Mouse (Mus musculus) brain, embryonic 14.5 days (tissue): ENCODE data around the gene Apom.

Experiments used
- CTCF ChIP-seq: fragments of 200-500 bp; IDR thresholded peaks from 2 replicates; pipeline ENCODE4 v1.5.1; 2012; ENCODE audit warnings: inconsistent platforms, mild to moderate bottlenecking, moderate library complexity, borderline replicate concordance; ENCODE audit not compliant: insufficient read depth, insufficient read length; ENCODE audit errors: extremely low read depth
- POLR2A ChIP-seq: fragments of 200-500 bp; IDR thresholded peaks from 2 replicates; pipeline ENCODE4 v1.6.1; 2012; ENCODE audit warnings: mild to moderate bottlenecking, inconsistent platforms, borderline replicate concordance; ENCODE audit not compliant: poor library complexity, insufficient read depth, insufficient read length, severe bottlenecking; ENCODE audit errors: extremely low read depth

GRCm38 (mm10) chr17:35104754-35105153, 27.1 kb downstream of the Apom start:
- TF ChIP-seq CTCF = no peak
- TF ChIP-seq POLR2A = no peak
